Mouse (Mus musculus) T-helper 1 cell (primary cell): ENCODE data around the gene Gm20671.
"Not testable (repeated sequence)": the region's sequence is repeated elsewhere in the genome, so short reads cannot be mapped to it uniquely, and the experiment has no call there.

Experiments used
- in situ Hi-C: fragments of 300-600 bp; cut with MboI, MseI; formaldehyde crosslinking; loops from one replicate; pipeline ENCODE4 v1.15.1; 2025; ENCODE audit warnings: high pct_unique_total_duplicates

The Gm20671 gene

GRCm38 (mm10) chr5:32735779-32736178 is 91.1 kb downstream of the Gm20671 start:
- in situ Hi-C loops, result no loop called here

GRCm38 (mm10) chr5:32733892-32734291 is 93.0 kb downstream of the Gm20671 start:
- in situ Hi-C loops, result loop anchor here (5.0 kb wide), 1 partner anchor 1647 kb away; no protein-coding TSS in a partner anchor

GRCm38 (mm10) chr5:32728851-32729250 is 98.1 kb downstream of the Gm20671 start:
- in situ Hi-C loops, result no loop called here

GRCm38 (mm10) chr5:32728300-32728699 is 98.6 kb downstream of the Gm20671 start:
- in situ Hi-C loops, result no loop called here

GRCm38 (mm10) chr5:32725397-32725796 is 101.5 kb downstream of the Gm20671 start:
- in situ Hi-C loops, result not testable (repeated sequence)

GRCm38 (mm10) chr5:32723981-32724380 is 102.9 kb downstream of the Gm20671 start:
- in situ Hi-C loops, result no loop called here

GRCm38 (mm10) chr5:32722711-32723110 is 104.2 kb downstream of the Gm20671 start:
- in situ Hi-C loops, result not testable (repeated sequence)

GRCm38 (mm10) chr5:32722263-32722662 is 104.6 kb downstream of the Gm20671 start:
- in situ Hi-C loops, result no loop called here

GRCm38 (mm10) chr5:32721316-32721715 is 105.6 kb downstream of the Gm20671 start:
- in situ Hi-C loops, result no loop called here

- in situ Hi-C loops, result no loop called here
These were observed 106.5 kb downstream of the Gm20671 start for GRCm38 (mm10) chr5:32720416-32720815.

- in situ Hi-C loops, result loop anchor here (10.0 kb wide), 1 partner anchor 306 kb away; no protein-coding TSS in a partner anchor
These were observed 108.0 kb downstream of the Gm20671 start for GRCm38 (mm10) chr5:32718916-32719315.

- in situ Hi-C loops, result loop anchor here (10.0 kb wide), 1 partner anchor 307 kb away; no protein-coding TSS in a partner anchor
These were observed 109.2 kb downstream of the Gm20671 start for GRCm38 (mm10) chr5:32717726-32718125.

GRCm38 (mm10) chr5:32713703-32714467 is 113.0 kb downstream of the Gm20671 start:
- in situ Hi-C loops, result loop anchor here (10.0 kb wide), 1 partner anchor 311 kb away; no protein-coding TSS in a partner anchor

GRCm38 (mm10) chr5:32713042-32713702 is 113.7 kb downstream of the Gm20671 start:
- in situ Hi-C loops, result loop anchor here (10.0 kb wide), 1 partner anchor 312 kb away; no protein-coding TSS in a partner anchor

GRCm38 (mm10) chr5:32712221-32713041 is 114.5 kb downstream of the Gm20671 start:
- in situ Hi-C loops, result loop anchor here (10.0 kb wide), 1 partner anchor 312 kb away; no protein-coding TSS in a partner anchor

GRCm38 (mm10) chr5:32711485-32711884 is 115.4 kb downstream of the Gm20671 start:
- in situ Hi-C loops, result loop anchor here (10.0 kb wide), 1 partner anchor 313 kb away; no protein-coding TSS in a partner anchor

GRCm38 (mm10) chr5:32706226-32706780 is 120.6 kb downstream of the Gm20671 start:
- in situ Hi-C loops, result no loop called here

- in situ Hi-C loops, result no loop called here
These were observed 129.6 kb downstream of the Gm20671 start for GRCm38 (mm10) chr5:32697208-32697867.

GRCm38 (mm10) chr5:32693411-32693810 is 133.5 kb downstream of the Gm20671 start:
- in situ Hi-C loops, result no loop called here
